Mouse (Mus musculus) bone marrow, adult 2 months (tissue): ENCODE results near the gene Sirt6. TPM values are rescaled to one million over a fixed set of nuclear protein-coding genes. Genes with fewer than 3 reads are reported as not detected.

Experiments used
- H3K27ac ChIP-seq: fragments of 200-500 bp; 2 replicates; pipeline ENCODE4 v1.5.1; 2012; ENCODE audit warnings: low read depth, mild to moderate bottlenecking, control low read depth, inconsistent platforms, low read length; ENCODE audit not compliant: control insufficient read depth, poor library complexity, insufficient read depth
- H3K4me1 ChIP-seq: fragments of 200-500 bp; 2 replicates; pipeline ENCODE4 v1.6.1; 2011; ENCODE audit warnings: low read length; ENCODE audit not compliant: control insufficient read depth, insufficient read depth
- H3K4me3 ChIP-seq: fragments of 200-500 bp; replicated peaks from 2 replicates; pipeline ENCODE3; 2011; ENCODE audit warnings: mild to moderate bottlenecking, low read depth, low read length, control low read depth; ENCODE audit not compliant: control insufficient read depth
- CTCF ChIP-seq: fragments of 200-500 bp; IDR thresholded peaks from 2 replicates; pipeline ENCODE4 v1.5.1; 2011; ENCODE audit warnings: low read length, control low read depth; ENCODE audit not compliant: control insufficient read depth, insufficient read depth
- POLR2A ChIP-seq: fragments of 200-500 bp; IDR thresholded peaks from 2 replicates; pipeline ENCODE4 v1.6.1; 2011; ENCODE audit warnings: low read depth, mild to moderate bottlenecking, control low read depth, low read length, borderline replicate concordance; ENCODE audit not compliant: control insufficient read depth
- WGBS: fragments of 180-500 bp; shearing (Covaris S2); methylation state at CpG from one replicate; pipeline ENCODE4 v1.1.7; 2018; 5-methylcytosine and 5-hydroxymethylcytosine counted together
- polyA plus RNA-seq: library from polyadenylated mRNA; stranded (reverse); fragments of >200 nt; gene quantifications from 2 replicates; pipeline ENCODE4 v1.2.4, GENCODE M21; 2011; ENCODE audit warnings: low replicate concordance; ENCODE audit not compliant: missing spikeins, insufficient read depth, insufficient read length

The Sirt6 gene
- polyA plus RNA-seq, 1 experiment = 16.8 TPM

- H3K4me3 ChIP-seq = peak within 1 kb of the TSS; percentile 63
- under 1% methylated on average over 28 of the region's 28 CpGs for WGBS
- H3K4me1 ChIP-seq = peaks cover 14% of the 10 kb centered on the region
- H3K27ac ChIP-seq = peak within 1 kb of the TSS; percentile 0; the same call in 1 of the 2 replicates
- TF ChIP-seq CTCF (no peak), POLR2A (peak; percentile 45; the same call in 1 of the 2 replicates)
Measured at GRCm38 (mm10) chr10:81600738-81601203, 26.8 kb downstream of the Sirt6 start, which contains the start of gene Tle6. TSS of gene Tle6 (minus strand) at chr10:81601073.

- Histone ChIP-seq H3K27ac (no peak overlapping the region), H3K4me1 (peaks cover 14% of the 10 kb centered on the region), H3K4me3 (no peak overlapping the region)
- TF ChIP-seq CTCF (no peak), POLR2A (no peak)
- WGBS = 44% methylated on average over 10 of the region's 10 CpGs
Measured at GRCm38 (mm10) chr10:81600096-81600495, 27.5 kb downstream of the Sirt6 start.

- TF ChIP-seq POLR2A = no peak
- TF ChIP-seq CTCF = no peak
- H3K4me1 ChIP-seq = peaks cover 13% of the 10 kb centered on the region
Measured at GRCm38 (mm10) chr10:81599630-81600029, 28.0 kb downstream of the Sirt6 start.

GRCm38 (mm10) chr10:81598871-81599270, 28.7 kb downstream of the Sirt6 start:
- H3K4me3 ChIP-seq = no peak overlapping the region
- WGBS = 59% methylated on average over 6 of the region's 6 CpGs
- no peak for TF ChIP-seq CTCF
- no peak for TF ChIP-seq POLR2A
- peaks cover 10% of the 10 kb centered on the region for H3K4me1 ChIP-seq
- no peak overlapping the region for H3K27ac ChIP-seq

More at GRCm38 (mm10) chr10:81599630-81600029, 28.0 kb downstream of the Sirt6 start:
- no peak overlapping the region for H3K4me3 ChIP-seq
- WGBS = 55% methylated on average over 5 of the region's 5 CpGs
- H3K27ac ChIP-seq = no peak overlapping the region

GRCm38 (mm10) chr10:81598342-81598741, 29.3 kb downstream of the Sirt6 start:
- H3K4me1 ChIP-seq = peaks cover 10% of the 10 kb centered on the region
- H3K4me3 ChIP-seq = no peak overlapping the region
- TF ChIP-seq CTCF (no peak), POLR2A (no peak)
- 52% methylated on average over 3 of the region's 3 CpGs for WGBS
- H3K27ac ChIP-seq = no peak overlapping the region

GRCm38 (mm10) chr10:81597137-81597950, 30.3 kb downstream of the Sirt6 start:
- TF ChIP-seq POLR2A = no peak
- no peak for TF ChIP-seq CTCF
- Histone ChIP-seq H3K27ac (no peak overlapping the region), H3K4me1 (peaks cover 9% of the 10 kb centered on the region), H3K4me3 (peak overlapping the region; percentile 12)
- 3% methylated on average over 12 of the region's 12 CpGs for WGBS

- 15% methylated on average over 10 of the region's 10 CpGs for WGBS
- H3K27ac ChIP-seq = no peak overlapping the region
- TF ChIP-seq POLR2A = no peak
- TF ChIP-seq CTCF = no peak
- no peak overlapping the region for H3K4me3 ChIP-seq
- H3K4me1 ChIP-seq = peaks cover 7% of the 10 kb centered on the region
Measured at GRCm38 (mm10) chr10:81596611-81597010, 31.0 kb downstream of the Sirt6 start.

GRCm38 (mm10) chr10:81595599-81595998, 32.0 kb downstream of the Sirt6 start:
- Histone ChIP-seq H3K4me3 (no peak overlapping the region), H3K4me1 (peaks cover 6% of the 10 kb centered on the region), H3K27ac (no peak overlapping the region)
- WGBS = 67% methylated on average over 5 of the region's 5 CpGs
- TF ChIP-seq CTCF (no peak), POLR2A (no peak)

GRCm38 (mm10) chr10:81593935-81594334, 33.7 kb downstream of the Sirt6 start:
- WGBS = 85% methylated on average over 18 of the region's 18 CpGs
- peaks cover 6% of the 10 kb centered on the region for H3K4me1 ChIP-seq

More at GRCm38 (mm10) chr10:81593935-81594334, 33.7 kb downstream of the Sirt6 start:
- Histone ChIP-seq H3K27ac (no peak overlapping the region), H3K4me3 (no peak overlapping the region)
- no peak for TF ChIP-seq CTCF
- TF ChIP-seq POLR2A = no peak
